Mouse (Mus musculus) limb, embryonic 14.5 days (tissue): ENCODE results near the gene Slc16a11. TPM values are rescaled to one million over a fixed set of nuclear protein-coding genes. Genes with fewer than 3 reads are reported as not detected.
A peak's percentile ranks its signal among the peaks of the same experiment; 100 is the strongest.

Experiments used
- ATAC-seq: fragments of 200-750 bp; cut with Nextera tagmentation; 2 replicates; pipeline ENCODE4 v1.8.0; 2017; ENCODE audit warnings: low read depth, moderate number of reproducible peaks, moderate TSS enrichment; ENCODE audit not compliant: low FRiP score
- DNase-seq: peaks from one replicate; pipeline ENCODE4 v3.0.0-alpha.2; 2015; ENCODE audit warnings: low spot score
- H3K27ac ChIP-seq: fragments of 300-500 bp; sonication (generic); replicated peaks from 2 replicates; pipeline ENCODE4 v1.5.1; 2014; ENCODE audit warnings: low read depth, mild to moderate bottlenecking, low read length, moderate library complexity, mixed read lengths
- H3K27me3 ChIP-seq: fragments of 300-500 bp; sonication (generic); 2 replicates; pipeline ENCODE4 v1.6.1; 2014; ENCODE audit warnings: low read length, mixed read lengths; ENCODE audit not compliant: control insufficient read depth, insufficient read depth
- H3K36me3 ChIP-seq: fragments of 300-500 bp; sonication (generic); 2 replicates; pipeline ENCODE4 v1.6.1; 2014; ENCODE audit warnings: mild to moderate bottlenecking, low read length, moderate library complexity, mixed read lengths; ENCODE audit not compliant: control insufficient read depth, insufficient read depth
- H3K4me1 ChIP-seq: fragments of 300-500 bp; sonication (generic); 2 replicates; pipeline ENCODE4 v1.6.1; 2014; ENCODE audit warnings: antibody characterized with exemption, low read length, mixed read lengths; ENCODE audit not compliant: control insufficient read depth, insufficient read depth
- H3K4me2 ChIP-seq: fragments of 300-500 bp; sonication (generic); replicated peaks from 2 replicates; pipeline ENCODE4 v1.6.1; 2014; ENCODE audit warnings: low read depth, mild to moderate bottlenecking, low read length, moderate library complexity; ENCODE audit not compliant: severe bottlenecking
- H3K4me3 ChIP-seq: fragments of 300-500 bp; sonication (generic); replicated peaks from 2 replicates; pipeline ENCODE4 v1.5.1; 2014; ENCODE audit warnings: low read length
- H3K9ac ChIP-seq: fragments of 300-500 bp; sonication (generic); 2 replicates; pipeline ENCODE4 v1.6.1; 2014; ENCODE audit warnings: mild to moderate bottlenecking, low read depth, low read length, moderate library complexity; ENCODE audit not compliant: severe bottlenecking
- H3K9me3 ChIP-seq: fragments of 300-500 bp; sonication (generic); 2 replicates; pipeline ENCODE4 v1.6.1; 2016; ENCODE audit warnings: low read length; ENCODE audit not compliant: control insufficient read depth
- POLR2A ChIP-seq: fragments of 200-500 bp; IDR thresholded peaks from 2 replicates; pipeline ENCODE4 v1.8.0; 2012; ENCODE audit warnings: inconsistent platforms, mild to moderate bottlenecking, moderate library complexity, borderline replicate concordance; ENCODE audit not compliant: insufficient read depth, insufficient read length; ENCODE audit errors: extremely low read depth
- WGBS: fragments of 180-500 bp; shearing (Covaris S2); extraction: QIAGEN DNeasy Blood & Tissue Kit; methylation state at CpG from one replicate; pipeline ENCODE4 v1.1.7; 2014; 5-methylcytosine and 5-hydroxymethylcytosine counted together
- polyA plus RNA-seq, 2 experiments: library from polyadenylated mRNA; depleted of rRNA in 1 of 2; stranded (reverse) in 1 of 2; unstranded in 1 of 2; fragments of >200 nt; fragmentation: Nextera tagmentation in 1 of 2; extraction: Ambion mirVana in 1 of 2; gene quantifications; 2 replicates each; pipeline versions ENCODE4 v1.2.1 to v1.2.3; 2012 to 2014

Slc16a11 gene
- polyA plus RNA-seq, 2 experiments: 0.47 to 1.3 TPM

- Histone ChIP-seq H3K4me1 (peaks cover 22% of the 10 kb centered on the region), H3K27ac (no peak within 1 kb of the TSS), H3K9me3 (no peaks in the 10 kb centered on the region), H3K36me3 (peaks cover 4% of the 10 kb centered on the region), H3K4me3 (peak within 1 kb of the TSS; percentile 27), H3K9ac (0 out of 2 replicates have a peak within 1 kb of the TSS, but pooled peaks have one; percentile 2), H3K27me3 (peaks cover 55% of the 10 kb centered on the region), H3K4me2 (peak within 1 kb of the TSS; percentile 45)
- 3% methylated on average over 39 of the region's 39 CpGs for WGBS
- no peak for ATAC-seq
- no peak for TF ChIP-seq POLR2A
- DNase-seq: no peak
Observed at GRCm38 (mm10) chr11:70229260-70230010, 16.9 kb downstream of the Slc16a11 start, which contains the start of gene Bcl6b. Gene Bcl6b (minus strand): TSS chr11:70229798.

- no peak overlapping the region for H3K9ac ChIP-seq
- H3K4me1 ChIP-seq: peaks cover 22% of the 10 kb centered on the region
- ATAC-seq (peak; percentile 57; the same call in 1 of the 2 replicates), DNase-seq (peak; percentile 89)
- H3K9me3 ChIP-seq: no peaks in the 10 kb centered on the region
- H3K4me3 ChIP-seq: peak overlapping the region; percentile 27
- WGBS: 2% methylated on average over 32 of the region's 32 CpGs
- peaks cover 13% of the 10 kb centered on the region for H3K36me3 ChIP-seq
- peaks cover 51% of the 10 kb centered on the region for H3K27me3 ChIP-seq
- H3K27ac ChIP-seq: no peak overlapping the region
- H3K4me2 ChIP-seq: peak overlapping the region; percentile 45
- TF ChIP-seq POLR2A: no peak
Observed at GRCm38 (mm10) chr11:70230239-70230727, 17.7 kb downstream of the Slc16a11 start.

- WGBS: 3% methylated on average over 8 of the region's 10 CpGs
- Histone ChIP-seq H3K4me1 (peaks cover 24% of the 10 kb centered on the region), H3K27ac (peak overlapping the region; percentile 1; the same call in 1 of the 2 replicates), H3K4me2 (peak overlapping the region; percentile 52), H3K4me3 (peak overlapping the region; percentile 40), H3K27me3 (peaks cover 28% of the 10 kb centered on the region), H3K9me3 (no peaks in the 10 kb centered on the region), H3K36me3 (peaks cover 21% of the 10 kb centered on the region), H3K9ac (peak overlapping the region; percentile 55)
- ATAC-seq (peak; percentile 24; the same call in 1 of the 2 replicates), DNase-seq (peak; percentile 44)
- 0 out of 2 replicates have a peak, but pooled peaks have one; percentile 21 for TF ChIP-seq POLR2A
Observed at GRCm38 (mm10) chr11:70232546-70232945, 20.0 kb downstream of the Slc16a11 start.

DNA sequence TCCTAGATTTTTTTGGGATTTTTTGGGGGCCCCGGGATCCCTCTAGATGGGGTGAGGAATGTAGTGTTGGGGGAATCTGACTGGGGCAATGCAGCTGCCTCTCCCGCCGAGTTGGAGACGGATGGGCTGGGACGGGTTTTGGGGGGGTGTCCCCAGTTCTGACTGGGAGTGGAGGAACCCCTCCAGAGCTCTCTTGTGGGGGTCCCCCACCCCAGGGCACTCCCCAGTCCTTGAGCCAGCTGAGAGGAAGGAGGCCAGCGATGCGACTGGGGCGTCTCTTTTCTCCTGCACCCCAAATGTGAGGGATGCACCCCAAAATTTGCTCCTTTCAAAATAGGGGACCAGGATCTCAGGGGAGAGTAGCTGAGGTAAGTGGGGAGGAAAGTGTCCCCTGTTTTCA, 20.5 kb downstream of the Slc16a11 start:
- 35% methylated on average over 8 of the region's 8 CpGs for WGBS
- H3K27ac ChIP-seq: peak overlapping the region; percentile 1; the same call in 1 of the 2 replicates
- no peak for DNase-seq

DNA sequence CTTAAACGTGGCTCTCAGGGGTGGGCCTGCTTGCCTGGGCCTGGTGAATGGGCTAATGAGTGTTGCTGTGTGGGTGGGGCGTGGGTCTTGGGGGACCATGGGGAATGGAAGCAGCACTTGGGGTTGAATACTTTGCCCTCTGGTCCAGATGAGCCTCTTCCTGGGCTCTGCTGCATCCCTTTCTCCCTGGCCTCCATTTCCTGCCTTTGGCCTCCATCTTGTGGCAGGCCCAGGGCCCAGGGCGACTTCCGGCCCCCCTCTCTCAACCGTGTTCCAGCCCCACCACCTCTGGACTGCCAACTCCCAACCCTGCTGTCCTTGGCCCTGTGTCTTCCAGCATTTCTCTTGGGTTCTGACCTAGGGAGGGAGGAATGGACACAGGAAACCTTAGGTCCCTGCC, 21.5 kb downstream of the Slc16a11 start:
- Histone ChIP-seq H3K4me1 (peaks cover 28% of the 10 kb centered on the region), H3K9me3 (no peaks in the 10 kb centered on the region), H3K27ac (no peak overlapping the region), H3K27me3 (peaks cover 13% of the 10 kb centered on the region), H3K9ac (no peak overlapping the region), H3K36me3 (peaks cover 21% of the 10 kb centered on the region), H3K4me2 (no peak overlapping the region), H3K4me3 (no peak overlapping the region)
- 55% methylated on average over 5 of the region's 5 CpGs for WGBS
- no peak for TF ChIP-seq POLR2A
- ATAC-seq: no peak
- no peak for DNase-seq

More for the DNA sequence above, 20.5 kb downstream of the Slc16a11 start:
- Histone ChIP-seq H3K4me2 (peak overlapping the region; percentile 52), H3K4me1 (peaks cover 24% of the 10 kb centered on the region), H3K27me3 (peaks cover 23% of the 10 kb centered on the region), H3K9me3 (no peaks in the 10 kb centered on the region), H3K9ac (peak overlapping the region; percentile 55), H3K36me3 (peaks cover 21% of the 10 kb centered on the region), H3K4me3 (peak overlapping the region; percentile 40)
- ATAC-seq: no peak
- no peak for TF ChIP-seq POLR2A
